In the genomic region with DNA sequence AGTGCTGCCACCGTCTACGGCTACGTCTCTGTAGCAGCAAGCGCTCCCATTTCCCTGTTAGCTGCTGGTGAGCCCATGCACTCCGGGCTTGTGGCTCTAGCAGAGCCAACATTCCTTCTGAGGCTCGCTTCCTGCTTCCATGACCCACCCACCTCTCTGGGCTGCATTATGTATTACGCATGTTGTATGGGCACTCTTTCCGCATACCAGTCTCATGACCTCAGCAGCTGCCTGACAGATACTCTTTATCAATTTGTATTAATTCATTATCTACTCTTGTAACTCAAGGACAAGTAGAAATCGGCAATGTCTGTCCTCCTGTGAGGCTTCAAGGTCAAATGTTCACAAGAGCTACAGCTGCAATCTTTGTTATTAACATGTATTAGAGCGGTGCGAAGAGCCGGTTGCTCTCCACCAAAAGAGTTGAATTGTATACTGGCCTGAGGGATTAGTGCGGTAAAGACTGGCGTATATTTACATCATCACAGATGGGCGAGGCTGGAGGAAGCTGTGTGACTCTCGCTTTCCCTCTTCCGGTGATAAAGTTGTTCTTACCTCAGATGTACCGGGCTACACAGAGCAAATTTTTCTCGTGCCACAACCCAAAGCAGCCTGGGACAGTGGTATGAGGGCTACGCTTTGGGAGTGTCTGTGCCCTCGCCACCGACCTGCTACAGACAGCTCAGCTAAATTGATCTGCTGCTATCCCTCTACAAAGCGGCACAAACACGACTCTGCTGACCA, we compare ENCODE assay signal across 8 mouse cellular contexts.
DNase-seq lines count a peak whose midpoint lies in the region; ATAC-seq lines count a peak whose summit lies in the region.

No protein-coding gene starts in this region.

- DNase-seq in urinary bladder, postnatal 25 days (ENCODE audit: low spot score) = peak; percentile 53
- DNase-seq in urinary bladder, postnatal 10 days (ENCODE audit: low spot score) = no peak
- DNase-seq in forebrain, embryonic 14.5 days (ENCODE audit: low spot score) = no peak
- peak; percentile 29 for DNase-seq in liver
- peak; percentile 37 for DNase-seq in midbrain, embryonic 14.5 days
- no peak for DNase-seq in B cell, adult 2 months
- DNase-seq in thymus, postnatal 14 days = no peak

- H3K9me3 ChIP-seq in forebrain, embryonic 14.5 days (replicated peaks; ENCODE audit: control insufficient read depth, low read length) = no peaks in the 10 kb centered on the region
- H3K9me3 ChIP-seq in hindbrain, embryonic 12.5 days (replicated peaks) = no peaks in the 10 kb centered on the region
- no peaks in the 10 kb centered on the region for H3K9me3 ChIP-seq in midbrain, embryonic 14.5 days (ENCODE audit: control insufficient read depth, low read length)

- H3K9ac ChIP-seq in forebrain, embryonic 14.5 days (ENCODE audit: low read length) = no peak overlapping the region
- H3K9ac ChIP-seq in hindbrain, embryonic 12.5 days = no peak overlapping the region
- H3K9ac ChIP-seq in midbrain, embryonic 14.5 days (replicated peaks; ENCODE audit: low read length) = no peak overlapping the region

- no peak overlapping the region for H3K4me3 ChIP-seq in forebrain, embryonic 14.5 days (ENCODE audit: low read depth, low read length)
- H3K4me3 ChIP-seq in hindbrain, embryonic 12.5 days = no peak overlapping the region
- 0 out of 2 replicates have a peak overlapping the region, but pooled peaks have one; percentile 2 for H3K4me3 ChIP-seq in midbrain, embryonic 14.5 days (replicated peaks; ENCODE audit: low read depth, low read length)

- peak; percentile 37 for ATAC-seq in forebrain, embryonic 14.5 days
- ATAC-seq in hindbrain, embryonic 12.5 days (ENCODE audit: low FRiP score) = 0 out of 2 replicates have a peak, but pooled peaks have one; percentile 13
- peak; percentile 46; the same call in 1 of the 2 replicates for ATAC-seq in midbrain, embryonic 14.5 days (ENCODE audit: low FRiP score, low TSS enrichment)

- H3K27me3 ChIP-seq in forebrain, embryonic 14.5 days (replicated peaks; ENCODE audit: control insufficient read depth, insufficient read depth, low read length) = no peaks in the 10 kb centered on the region
- H3K27me3 ChIP-seq in hindbrain, embryonic 12.5 days = no peaks in the 10 kb centered on the region
- H3K27me3 ChIP-seq in midbrain, embryonic 14.5 days (ENCODE audit: control insufficient read depth, insufficient read depth, low read length) = no peaks in the 10 kb centered on the region

- 65% methylated on average over 24 of the region's 24 CpGs for WGBS in forebrain, embryonic 14.5 days
- 70% methylated on average over 24 of the region's 24 CpGs for WGBS in hindbrain, embryonic 12.5 days
- WGBS in midbrain, embryonic 14.5 days = 64% methylated on average over 24 of the region's 24 CpGs

- no peaks in the 10 kb centered on the region for H3K36me3 ChIP-seq in forebrain, embryonic 14.5 days (ENCODE audit: control insufficient read depth, insufficient read depth, low read length)
- H3K36me3 ChIP-seq in hindbrain, embryonic 12.5 days = no peaks in the 10 kb centered on the region
- H3K36me3 ChIP-seq in midbrain, embryonic 14.5 days (ENCODE audit: control insufficient read depth, insufficient read depth, low read length) = no peaks in the 10 kb centered on the region

- peaks cover 9% of the 10 kb centered on the region; the same call in 1 of the 2 replicates for H3K4me1 ChIP-seq in forebrain, embryonic 14.5 days (ENCODE audit: control insufficient read depth, insufficient read depth, low read length)
- peaks cover 32% of the 10 kb centered on the region for H3K4me1 ChIP-seq in hindbrain, embryonic 12.5 days
- peaks cover 28% of the 10 kb centered on the region for H3K4me1 ChIP-seq in midbrain, embryonic 14.5 days (ENCODE audit: control insufficient read depth, insufficient read depth, low read length)

- no peak overlapping the region for H3K4me2 ChIP-seq in forebrain, embryonic 14.5 days (ENCODE audit: low read length)
- no peak overlapping the region for H3K4me2 ChIP-seq in hindbrain, embryonic 12.5 days (replicated peaks)
- peak overlapping the region; percentile 34 for H3K4me2 ChIP-seq in midbrain, embryonic 14.5 days (ENCODE audit: low read length)

- H3K27ac ChIP-seq in forebrain, embryonic 14.5 days (ENCODE audit: low read depth, low read length) = no peak overlapping the region
- no peak overlapping the region for H3K27ac ChIP-seq in hindbrain, embryonic 12.5 days
- H3K27ac ChIP-seq in midbrain, embryonic 14.5 days (replicated peaks; ENCODE audit: low read depth, low read length) = peak overlapping the region; percentile 49; the same call in 1 of the 2 replicates

Comparison
In these comparisons a context has a peak if more than half of its experiments do, and no peak if none do; other contexts are left out.
1. DNase-seq: peak in urinary bladder, postnatal 25 days (single experiment), liver (single experiment) and midbrain, embryonic 14.5 days (single experiment); none in urinary bladder, postnatal 10 days (single experiment), forebrain, embryonic 14.5 days (single experiment), B cell, adult 2 months (0 of 2) and thymus, postnatal 14 days (single experiment).
2. Peak in every context shown above with its lines, with median percentiles within 50 percentile points of each other: ATAC-seq.